Mouse (Mus musculus) hindbrain, embryonic 11.5 days (tissue): ENCODE data around the gene Ccdc33. TPM values are rescaled to one million over a fixed set of nuclear protein-coding genes. Genes with fewer than 3 reads are reported as not detected.

Experiments
- ATAC-seq: fragments of 200-750 bp; cut with Nextera tagmentation; 2 replicates; pipeline ENCODE4 v1.8.0; 2017; ENCODE audit warnings: mild to moderate bottlenecking, moderate TSS enrichment, moderate library complexity; ENCODE audit not compliant: low FRiP score
- DNase-seq: peaks from one replicate; pipeline ENCODE4 v3.0.0-alpha.2; 2015; ENCODE audit warnings: low spot score
- H3K27ac ChIP-seq: fragments of 300-500 bp; sonication (generic); 2 replicates; pipeline ENCODE4 v1.5.1; 2014; ENCODE audit warnings: mild to moderate bottlenecking, low read depth, low read length
- H3K27me3 ChIP-seq: fragments of 300-500 bp; sonication (generic); 2 replicates; pipeline ENCODE4 v1.6.1; 2014; ENCODE audit warnings: mild to moderate bottlenecking, low read length, moderate library complexity, mixed read lengths; ENCODE audit not compliant: control insufficient read depth, insufficient read depth
- H3K36me3 ChIP-seq: fragments of 300-500 bp; sonication (generic); 2 replicates; pipeline ENCODE4 v1.6.1; 2014; ENCODE audit warnings: mild to moderate bottlenecking, low read length, moderate library complexity, mixed read lengths; ENCODE audit not compliant: control insufficient read depth, insufficient read depth
- H3K4me1 ChIP-seq: fragments of 300-500 bp; sonication (generic); replicated peaks from 2 replicates; pipeline ENCODE4 v1.6.1; 2014; ENCODE audit warnings: low read length, mixed read lengths; ENCODE audit not compliant: control insufficient read depth, insufficient read depth
- H3K4me2 ChIP-seq: fragments of 300-500 bp; sonication (generic); replicated peaks from 2 replicates; pipeline ENCODE4 v1.6.1; 2014; ENCODE audit warnings: mild to moderate bottlenecking, low read depth, low read length
- H3K4me3 ChIP-seq: fragments of 300-500 bp; sonication (generic); 2 replicates; pipeline ENCODE4 v1.5.1; 2014; ENCODE audit warnings: low read depth, low read length
- H3K9ac ChIP-seq: fragments of 300-500 bp; sonication (generic); 2 replicates; pipeline ENCODE4 v1.6.1; 2014; ENCODE audit warnings: low read depth, low read length
- H3K9me3 ChIP-seq: fragments of 300-500 bp; sonication (generic); 2 replicates; pipeline ENCODE4 v1.6.1; 2016; ENCODE audit warnings: low read length; ENCODE audit not compliant: control insufficient read depth
- WGBS: fragments of 180-500 bp; shearing (Covaris S2); extraction: QIAGEN DNeasy Blood & Tissue Kit; methylation state at CpG from one replicate; pipeline ENCODE4 v1.1.7; 2014; 5-methylcytosine and 5-hydroxymethylcytosine counted together
- polyA plus RNA-seq: library from polyadenylated mRNA; unstranded; fragments of >200 nt; fragmentation: Nextera tagmentation; extraction: Ambion mirVana; gene quantifications from 2 replicates; pipeline ENCODE4 v1.2.1, GENCODE M21; 2014

Ccdc33 gene
- polyA plus RNA-seq, 1 experiment from 2014 or later: 0.99 TPM

GRCm38 (mm10) chr9:58055666-58056065, 63.0 kb downstream of the Ccdc33 start:
- Histone ChIP-seq H3K36me3 (no peaks in the 10 kb centered on the region), H3K4me2 (no peak overlapping the region), H3K9ac (no peak overlapping the region), H3K27ac (no peak overlapping the region), H3K9me3 (no peaks in the 10 kb centered on the region), H3K4me1 (0 out of 2 replicates have a peak, but pooled peaks cover 3% of the 10 kb centered on the region), H3K4me3 (no peak overlapping the region), H3K27me3 (no peaks in the 10 kb centered on the region; the same call in 1 of the 2 replicates)
- DNase-seq: no peak
- ATAC-seq: no peak
- 79% methylated on average over 5 of the region's 5 CpGs for WGBS

DNA sequence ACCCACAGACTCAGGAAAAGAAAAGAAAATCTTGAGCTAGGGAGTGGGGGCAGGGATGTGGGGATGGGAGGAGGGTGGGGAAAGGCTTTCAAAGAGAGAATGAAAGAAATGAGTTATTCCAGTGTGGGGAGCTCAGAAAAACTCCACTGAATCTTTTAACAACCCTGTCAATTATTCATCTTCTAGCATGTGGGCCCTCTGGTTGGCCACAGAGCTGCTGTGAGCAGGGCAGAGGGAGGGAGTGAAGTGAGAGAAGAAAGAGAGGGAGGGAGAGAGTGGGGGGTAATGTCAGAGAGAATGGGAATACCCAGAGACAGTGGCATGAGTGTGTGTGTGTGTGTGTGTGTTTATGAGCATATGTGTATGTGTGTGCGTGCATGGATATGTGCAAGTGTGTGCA, 64.6 kb downstream of the Ccdc33 start:
- Histone ChIP-seq H3K4me1 (peaks cover 6% of the 10 kb centered on the region), H3K9ac (no peak overlapping the region), H3K27me3 (peaks cover 3% of the 10 kb centered on the region; the same call in 1 of the 2 replicates), H3K4me2 (no peak overlapping the region), H3K36me3 (no peaks in the 10 kb centered on the region), H3K4me3 (no peak overlapping the region), H3K27ac (no peak overlapping the region), H3K9me3 (no peaks in the 10 kb centered on the region)
- no peak for ATAC-seq
- 96% methylated on average over 1 of the region's 1 CpGs for WGBS
- DNase-seq: no peak

DNA sequence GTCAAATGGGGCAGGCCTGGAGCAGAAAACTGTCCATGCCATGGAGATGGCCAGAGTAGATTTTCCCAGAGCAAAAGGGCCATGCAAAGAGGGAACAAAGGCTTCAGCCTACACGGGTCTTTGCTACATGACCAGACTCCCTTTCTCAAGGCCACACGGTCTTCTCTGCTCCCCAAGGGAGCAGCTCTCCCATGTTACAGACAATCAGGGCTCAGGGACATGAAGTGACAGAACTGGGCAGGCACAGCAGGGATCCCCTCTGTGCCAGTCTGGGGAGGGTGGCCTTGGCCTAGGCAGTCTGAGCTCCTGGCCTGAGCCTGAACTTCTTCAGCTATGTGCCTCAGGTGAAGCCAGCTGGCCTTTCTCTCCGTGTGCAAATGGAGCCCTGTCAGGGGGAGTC, 65.1 kb downstream of the Ccdc33 start:
- H3K9ac ChIP-seq: no peak overlapping the region; the same call in 1 of the 2 replicates
- DNase-seq (no peak), ATAC-seq (no peak)
- peaks cover 9% of the 10 kb centered on the region for H3K4me1 ChIP-seq
- 0 out of 2 replicates have a peak overlapping the region, but pooled peaks have one; percentile 33 for H3K27ac ChIP-seq
- 36% methylated on average over 3 of the region's 3 CpGs for WGBS
- peaks cover 3% of the 10 kb centered on the region; the same call in 1 of the 2 replicates for H3K27me3 ChIP-seq
- no peak overlapping the region for H3K4me3 ChIP-seq
- H3K4me2 ChIP-seq: no peak overlapping the region
- H3K36me3 ChIP-seq: no peaks in the 10 kb centered on the region
- H3K9me3 ChIP-seq: no peaks in the 10 kb centered on the region

GRCm38 (mm10) chr9:58053102-58053501, 65.5 kb downstream of the Ccdc33 start:
- H3K4me2 ChIP-seq: no peak overlapping the region
- peaks cover 14% of the 10 kb centered on the region for H3K4me1 ChIP-seq
- 8% methylated on average over 3 of the region's 3 CpGs for WGBS
- peaks cover 3% of the 10 kb centered on the region; the same call in 1 of the 2 replicates for H3K27me3 ChIP-seq
- H3K27ac ChIP-seq: no peak overlapping the region
- no peaks in the 10 kb centered on the region for H3K36me3 ChIP-seq
- H3K4me3 ChIP-seq: no peak overlapping the region
- H3K9me3 ChIP-seq: no peaks in the 10 kb centered on the region
- ATAC-seq (no peak), DNase-seq (peak; percentile 72)
- H3K9ac ChIP-seq: no peak overlapping the region; the same call in 1 of the 2 replicates

DNA sequence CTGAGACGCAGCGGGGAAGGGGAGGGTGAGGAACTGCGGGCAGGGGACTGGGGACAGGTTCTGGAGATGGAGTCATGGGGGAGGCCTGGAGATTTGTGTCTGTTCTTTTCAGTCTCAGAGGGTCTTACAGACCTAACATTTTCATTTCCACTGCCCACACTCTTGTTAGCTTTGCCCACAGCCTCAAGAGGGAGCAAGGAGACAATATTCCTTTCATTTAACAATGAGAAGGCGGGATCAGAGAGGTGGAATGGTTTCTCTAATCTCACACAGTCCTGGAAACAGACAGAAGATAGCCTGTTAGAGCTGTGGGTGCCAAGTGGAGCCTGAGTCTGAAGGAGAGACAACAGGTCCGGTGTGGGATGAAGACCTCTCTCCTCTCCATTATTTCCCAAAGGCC, 66.7 kb downstream of the Ccdc33 start:
- 0 out of 2 replicates have a peak, but pooled peaks cover 3% of the 10 kb centered on the region for H3K27me3 ChIP-seq
- H3K4me2 ChIP-seq: no peak overlapping the region
- no peak for DNase-seq
- ATAC-seq: no peak
- no peak overlapping the region for H3K9ac ChIP-seq
- WGBS: 30% methylated on average over 5 of the region's 5 CpGs
- H3K27ac ChIP-seq: no peak overlapping the region
- no peak overlapping the region for H3K4me3 ChIP-seq
- no peaks in the 10 kb centered on the region for H3K9me3 ChIP-seq
- peaks cover 16% of the 10 kb centered on the region for H3K4me1 ChIP-seq
- H3K36me3 ChIP-seq: no peaks in the 10 kb centered on the region

- H3K27ac ChIP-seq: no peak overlapping the region
- H3K36me3 ChIP-seq: no peaks in the 10 kb centered on the region
- H3K4me3 ChIP-seq: no peak overlapping the region
- peaks cover 3% of the 10 kb centered on the region; the same call in 1 of the 2 replicates for H3K27me3 ChIP-seq
- H3K4me2 ChIP-seq: no peak overlapping the region
- 79% methylated on average over 7 of the region's 7 CpGs for WGBS
- no peak overlapping the region for H3K9ac ChIP-seq
- H3K4me1 ChIP-seq: peaks cover 25% of the 10 kb centered on the region
- DNase-seq (no peak), ATAC-seq (no peak)
- H3K9me3 ChIP-seq: no peaks in the 10 kb centered on the region
These were observed 68.8 kb downstream of the Ccdc33 start for GRCm38 (mm10) chr9:58049861-58050260.

DNA sequence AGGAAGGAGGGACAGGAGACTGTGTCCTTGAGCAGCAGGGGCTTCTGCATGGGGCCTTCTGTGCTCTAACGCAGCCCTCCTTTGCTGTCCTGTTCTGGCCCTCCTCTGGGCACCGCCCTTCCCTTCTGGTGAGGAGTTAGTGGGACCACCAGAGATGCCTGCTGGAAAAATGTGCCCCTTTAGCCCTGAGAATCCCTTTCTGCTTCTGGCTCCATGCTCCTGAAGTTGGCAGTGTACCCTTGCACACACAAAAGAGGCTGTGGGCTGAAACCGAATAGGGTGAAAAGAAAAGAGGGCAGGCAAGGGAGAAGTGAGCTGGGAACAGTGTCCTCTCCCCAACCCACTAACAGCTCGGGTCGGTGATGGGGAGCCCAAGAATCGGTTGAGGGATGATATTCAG, 69.4 kb downstream of the Ccdc33 start:
- H3K27ac ChIP-seq: peak overlapping the region; percentile 31; the same call in 1 of the 2 replicates
- H3K4me2 ChIP-seq: no peak overlapping the region
- H3K9ac ChIP-seq: no peak overlapping the region
- ATAC-seq (no peak), DNase-seq (no peak)
- H3K4me1 ChIP-seq: peaks cover 25% of the 10 kb centered on the region
- 54% methylated on average over 6 of the region's 6 CpGs for WGBS
- no peak overlapping the region for H3K4me3 ChIP-seq
- H3K9me3 ChIP-seq: no peaks in the 10 kb centered on the region
- no peaks in the 10 kb centered on the region for H3K36me3 ChIP-seq
- peaks cover 3% of the 10 kb centered on the region; the same call in 1 of the 2 replicates for H3K27me3 ChIP-seq

DNA sequence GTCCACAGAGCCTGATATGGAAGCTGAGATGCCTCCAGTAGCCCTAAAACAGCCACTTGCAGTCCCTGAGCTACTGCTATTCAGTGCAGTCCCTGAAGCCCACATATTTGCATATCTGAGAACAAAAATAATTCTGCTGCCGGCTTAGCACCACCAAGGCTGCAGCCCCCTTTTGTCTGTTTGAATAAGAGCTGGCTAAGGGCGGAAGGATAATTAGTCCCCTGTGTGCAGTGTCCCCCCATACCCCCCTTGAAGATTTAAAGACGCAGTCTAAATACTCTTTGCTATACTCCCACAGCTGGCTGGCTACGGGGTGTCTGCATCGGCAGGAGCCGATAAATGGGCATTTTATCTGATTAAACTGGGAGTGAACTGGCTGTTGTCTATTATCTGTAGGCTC, 70.0 kb downstream of the Ccdc33 start:
- Histone ChIP-seq H3K4me3 (no peak overlapping the region), H3K27me3 (peaks cover 3% of the 10 kb centered on the region; the same call in 1 of the 2 replicates), H3K9me3 (no peaks in the 10 kb centered on the region), H3K27ac (peak overlapping the region; percentile 34; the same call in 1 of the 2 replicates), H3K4me1 (peaks cover 25% of the 10 kb centered on the region), H3K4me2 (no peak overlapping the region; the same call in 1 of the 2 replicates), H3K9ac (peak overlapping the region; percentile 17; the same call in 1 of the 2 replicates), H3K36me3 (no peaks in the 10 kb centered on the region)
- DNase-seq (no peak), ATAC-seq (peak; percentile 42; the same call in 1 of the 2 replicates)
- 10% methylated on average over 6 of the region's 6 CpGs for WGBS

DNA sequence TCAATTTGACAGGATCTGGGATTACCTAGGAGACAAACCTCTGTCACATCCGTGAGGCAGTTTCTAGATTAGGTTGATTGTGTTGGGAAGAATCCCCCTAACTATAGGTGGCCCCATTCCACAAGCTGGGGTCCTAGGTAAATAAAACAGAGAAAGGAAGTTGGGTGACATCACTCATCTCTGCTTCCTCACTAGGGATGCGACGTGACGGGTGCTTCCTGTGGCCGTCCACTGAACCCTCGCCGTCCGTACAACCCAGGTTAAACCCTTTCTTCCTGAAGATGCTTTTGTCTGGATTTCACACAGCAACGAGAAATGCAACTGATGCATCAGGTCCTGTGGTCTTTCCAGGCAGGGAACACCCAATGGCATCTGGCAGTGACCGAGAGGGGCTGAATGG, 71.6 kb downstream of the Ccdc33 start:
- Histone ChIP-seq H3K27me3 (peaks cover 3% of the 10 kb centered on the region; the same call in 1 of the 2 replicates), H3K36me3 (no peaks in the 10 kb centered on the region), H3K4me3 (no peak overlapping the region), H3K9me3 (no peaks in the 10 kb centered on the region), H3K4me1 (peaks cover 36% of the 10 kb centered on the region), H3K4me2 (no peak overlapping the region), H3K9ac (no peak overlapping the region), H3K27ac (no peak overlapping the region)
- no peak for DNase-seq
- ATAC-seq: no peak
- 83% methylated on average over 10 of the region's 10 CpGs for WGBS
